Mouse (Mus musculus): ENCODE measurements around the gene Ubl7. TPM values are rescaled to one million over a fixed set of nuclear protein-coding genes. Genes with fewer than 3 reads are reported as not detected.

Ubl7 gene
- 57.3 TPM for polyA plus RNA-seq (2017; shearing (Covaris generic))

GRCm38 (mm10) chr9:57910254-57911160, at the start of gene Ubl7:
Gene Ubl7, plus strand, starts transcription at chr9:57910979.

GRCm38 (mm10) chr9:57939431-57940348, 28.9 kb downstream of the Ubl7 start, which contains the start of gene Sema7a:
Gene Sema7a, plus strand, starts transcription at chr9:57940112.

Other genes starting within 250 kb of the Ubl7 start
- gene Cyp1a2, start 227.3 kb upstream of the Ubl7 start, polyA plus RNA-seq (2017; shearing (Covaris generic)): not detected
- not detected for gene Cyp1a1, start 223.1 kb upstream of the Ubl7 start, polyA plus RNA-seq (2017; shearing (Covaris generic))
- gene Edc3, start 202.4 kb upstream of the Ubl7 start, polyA plus RNA-seq (2017; shearing (Covaris generic)): 34.0 TPM
- 255 TPM for gene Clk3, start 145.1 kb upstream of the Ubl7 start, polyA plus RNA-seq (2017; shearing (Covaris generic))
- gene Arid3b, start 74.2 kb upstream of the Ubl7 start, polyA plus RNA-seq (2017; shearing (Covaris generic)): 67.3 TPM
- 0.17 TPM for gene Sema7a, start 29.1 kb downstream of the Ubl7 start, polyA plus RNA-seq (2017; shearing (Covaris generic))
- gene Cyp11a1, start 95.4 kb downstream of the Ubl7 start, polyA plus RNA-seq (2017; shearing (Covaris generic)): not detected
- gene Stra6, start 152.8 kb downstream of the Ubl7 start, polyA plus RNA-seq (2017; shearing (Covaris generic)): 0.19 TPM
- gene Ccdc33, start 207.8 kb downstream of the Ubl7 start, polyA plus RNA-seq (2017; shearing (Covaris generic)): not detected

All from naive thymus-derived CD4-positive, alpha-beta T cell, adult 5 months (primary cell).